Mouse (Mus musculus): ENCODE measurements around the gene Zfp398. TPM values are rescaled to one million over a fixed set of nuclear protein-coding genes. Genes with fewer than 3 reads are reported as not detected.

Gene Zfp398
- polyA plus RNA-seq, 1 experiment, result 1.7 TPM

GRCm38 (mm10) chr6:47878133-47878514, 42.7 kb downstream of the Zfp398 start:
- Histone ChIP-seq H3K36me3 (ENCODE audit: control insufficient read depth, insufficient read depth) (peaks cover 36% of the 10 kb centered on the region), H3K27me3 (ENCODE audit: control insufficient read depth, insufficient read depth, insufficient read length) (no peaks in the 10 kb centered on the region), H3K79me3 (ENCODE audit: low read depth) (peaks cover 18% of the 10 kb centered on the region), H3K79me2 (ENCODE audit: control insufficient read depth, insufficient read depth) (peaks cover 50% of the 10 kb centered on the region), H3K4me3 (ENCODE audit: insufficient read depth, poor library complexity, severe bottlenecking) (peak overlapping the region; percentile 76), H3ac (ENCODE audit: control insufficient read depth, insufficient read length, low read depth) (peak overlapping the region; percentile 97)
- TF ChIP-seq MYOG (IDR thresholded peaks at IDR 0.05; ENCODE audit: control insufficient read depth, extremely low read depth, insufficient read length) (no peak), FOSL1 (IDR thresholded peaks at IDR 0.05; ENCODE audit: insufficient read depth, low read length, poor library complexity, severe bottlenecking) (no peak), MAX (IDR thresholded peaks at IDR 0.05) (no peak)

DNA sequence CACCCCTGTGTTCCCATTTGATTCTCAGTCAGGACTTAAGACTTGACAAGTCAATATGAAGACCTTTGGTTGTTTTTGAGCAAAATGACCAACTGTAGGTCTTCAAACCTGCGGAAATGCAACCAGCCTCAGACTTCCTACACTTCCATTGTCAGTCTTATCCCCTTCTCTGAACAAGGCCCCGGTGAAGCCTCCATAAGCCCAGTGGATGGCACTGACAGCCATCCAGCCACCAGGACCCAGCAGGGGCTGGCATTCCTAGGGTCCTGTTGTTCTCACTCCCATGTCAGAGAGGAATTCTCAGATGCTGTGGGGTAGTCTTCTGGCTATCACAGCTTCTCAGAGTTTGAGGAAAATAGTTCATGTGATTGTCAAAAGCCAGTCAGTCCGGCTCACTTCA, 43.1 kb downstream of the Zfp398 start:
- H3K36me3 ChIP-seq (ENCODE audit: control insufficient read depth, insufficient read depth), result peaks cover 40% of the 10 kb centered on the region
- no peak for TF ChIP-seq MAX (IDR thresholded peaks at IDR 0.05)
- peak overlapping the region; percentile 76 for H3K4me3 ChIP-seq (ENCODE audit: insufficient read depth, poor library complexity, severe bottlenecking)
- H3K79me2 ChIP-seq (ENCODE audit: control insufficient read depth, insufficient read depth), result peaks cover 54% of the 10 kb centered on the region
- H3K27me3 ChIP-seq (ENCODE audit: control insufficient read depth, insufficient read depth, insufficient read length), result no peaks in the 10 kb centered on the region
- H3K79me3 ChIP-seq (ENCODE audit: low read depth), result peaks cover 20% of the 10 kb centered on the region
- H3ac ChIP-seq (ENCODE audit: control insufficient read depth, insufficient read length, low read depth), result peak overlapping the region; percentile 97

- no peak for TF ChIP-seq MYOG (IDR thresholded peaks at IDR 0.05; ENCODE audit: control insufficient read depth, extremely low read depth, insufficient read length)
- TF ChIP-seq USF1 (IDR thresholded peaks at IDR 0.05; ENCODE audit: low read depth), result no peak
- no peak for TF ChIP-seq MYOD1 (IDR thresholded peaks at IDR 0.05; ENCODE audit: control insufficient read depth, insufficient read length, low read depth)
- no peak for TF ChIP-seq CTCF (IDR thresholded peaks at IDR 0.05; ENCODE audit: control insufficient read depth, insufficient read depth, insufficient read length)
- TF ChIP-seq FOSL1 (IDR thresholded peaks at IDR 0.05; ENCODE audit: insufficient read depth, low read length, poor library complexity, severe bottlenecking), result no peak
- no peak for TF ChIP-seq CEBPB (IDR thresholded peaks at IDR 0.05; ENCODE audit: low read depth)
- TF ChIP-seq MAX (IDR thresholded peaks at IDR 0.05), result no peak
- no peak overlapping the region for H3ac ChIP-seq (ENCODE audit: control insufficient read depth, insufficient read length, low read depth)
- H3K79me3 ChIP-seq (ENCODE audit: low read depth), result peaks cover 26% of the 10 kb centered on the region
- H3K79me2 ChIP-seq (ENCODE audit: control insufficient read depth, insufficient read depth), result peaks cover 60% of the 10 kb centered on the region
- no peaks in the 10 kb centered on the region for H3K27me3 ChIP-seq (ENCODE audit: control insufficient read depth, insufficient read depth, insufficient read length)
- peaks cover 46% of the 10 kb centered on the region for H3K36me3 ChIP-seq (ENCODE audit: control insufficient read depth, insufficient read depth)
- H3K4me3 ChIP-seq (ENCODE audit: insufficient read depth, poor library complexity, severe bottlenecking), result no peak overlapping the region
Measured at GRCm38 (mm10) chr6:47879049-47879716, 43.7 kb downstream of the Zfp398 start.

- Histone ChIP-seq H3K4me3 (ENCODE audit: insufficient read depth, poor library complexity, severe bottlenecking) (no peak overlapping the region), H3ac (ENCODE audit: control insufficient read depth, insufficient read length, low read depth) (no peak overlapping the region), H3K79me3 (ENCODE audit: low read depth) (peaks cover 33% of the 10 kb centered on the region), H3K36me3 (ENCODE audit: control insufficient read depth, insufficient read depth) (peaks cover 55% of the 10 kb centered on the region), H3K79me2 (ENCODE audit: control insufficient read depth, insufficient read depth) (peaks cover 69% of the 10 kb centered on the region), H3K27me3 (ENCODE audit: control insufficient read depth, insufficient read depth, insufficient read length) (no peaks in the 10 kb centered on the region)
- TF ChIP-seq CTCF (IDR thresholded peaks at IDR 0.05; ENCODE audit: control insufficient read depth, insufficient read depth, insufficient read length) (no peak), CEBPB (IDR thresholded peaks at IDR 0.05; ENCODE audit: low read depth) (no peak), MAX (IDR thresholded peaks at IDR 0.05) (no peak), MYOD1 (IDR thresholded peaks at IDR 0.05; ENCODE audit: control insufficient read depth, insufficient read length, low read depth) (no peak), USF1 (IDR thresholded peaks at IDR 0.05; ENCODE audit: low read depth) (no peak), MYOG (IDR thresholded peaks at IDR 0.05; ENCODE audit: control insufficient read depth, extremely low read depth, insufficient read length) (no peak), FOSL1 (IDR thresholded peaks at IDR 0.05; ENCODE audit: insufficient read depth, low read length, poor library complexity, severe bottlenecking) (no peak)
Measured at GRCm38 (mm10) chr6:47880166-47880565, 44.7 kb downstream of the Zfp398 start.

- H3ac ChIP-seq (ENCODE audit: control insufficient read depth, insufficient read length, low read depth), result no peak overlapping the region
- H3K36me3 ChIP-seq (ENCODE audit: control insufficient read depth, insufficient read depth), result peaks cover 71% of the 10 kb centered on the region
- H3K4me3 ChIP-seq (ENCODE audit: insufficient read depth, poor library complexity, severe bottlenecking), result no peak overlapping the region
- H3K79me2 ChIP-seq (ENCODE audit: control insufficient read depth, insufficient read depth), result peaks cover 12% of the 10 kb centered on the region
- no peak for TF ChIP-seq MYOG (IDR thresholded peaks at IDR 0.05; ENCODE audit: control insufficient read depth, extremely low read depth, insufficient read length)
- TF ChIP-seq MAX (IDR thresholded peaks at IDR 0.05), result no peak
- TF ChIP-seq USF1 (IDR thresholded peaks at IDR 0.05; ENCODE audit: low read depth), result no peak
- no peak for TF ChIP-seq MYOD1 (IDR thresholded peaks at IDR 0.05; ENCODE audit: control insufficient read depth, insufficient read length, low read depth)
- TF ChIP-seq CTCF (IDR thresholded peaks at IDR 0.05; ENCODE audit: control insufficient read depth, insufficient read depth, insufficient read length), result no peak
- TF ChIP-seq FOSL1 (IDR thresholded peaks at IDR 0.05; ENCODE audit: insufficient read depth, low read length, poor library complexity, severe bottlenecking), result no peak
- TF ChIP-seq CEBPB (IDR thresholded peaks at IDR 0.05; ENCODE audit: low read depth), result no peak
- H3K79me3 ChIP-seq (ENCODE audit: low read depth), result peaks cover 14% of the 10 kb centered on the region
- H3K27me3 ChIP-seq (ENCODE audit: control insufficient read depth, insufficient read depth, insufficient read length), result no peaks in the 10 kb centered on the region
Measured at GRCm38 (mm10) chr6:47888812-47889383, 53.4 kb downstream of the Zfp398 start.

DNA sequence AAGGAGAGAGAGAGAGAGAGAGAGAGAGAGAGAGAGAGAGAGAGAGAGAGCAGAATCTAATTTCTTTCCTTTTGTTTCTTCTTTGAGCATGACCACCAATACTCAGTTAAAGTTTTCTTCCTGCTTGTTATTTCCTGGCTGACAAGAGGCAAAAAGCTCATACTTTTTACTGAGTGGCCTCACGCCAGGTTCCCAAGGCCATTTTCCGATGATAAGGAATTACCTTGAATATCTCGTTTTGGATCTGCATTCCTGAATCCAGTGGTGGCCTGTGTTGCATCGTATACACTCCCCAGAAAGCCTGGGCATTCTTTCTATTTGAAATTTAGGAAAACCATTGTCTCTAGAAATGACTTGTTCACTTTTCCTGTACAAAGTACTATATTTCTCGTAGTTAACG, 64.0 kb downstream of the Zfp398 start:
- TF ChIP-seq MYOG (IDR thresholded peaks at IDR 0.05; ENCODE audit: control insufficient read depth, extremely low read depth, insufficient read length) (no peak), CTCF (IDR thresholded peaks at IDR 0.05; ENCODE audit: control insufficient read depth, insufficient read depth, insufficient read length) (no peak), MAX (IDR thresholded peaks at IDR 0.05) (no peak), USF1 (IDR thresholded peaks at IDR 0.05; ENCODE audit: low read depth) (no peak), FOSL1 (IDR thresholded peaks at IDR 0.05; ENCODE audit: insufficient read depth, low read length, poor library complexity, severe bottlenecking) (no peak), CEBPB (IDR thresholded peaks at IDR 0.05; ENCODE audit: low read depth) (no peak), MYOD1 (IDR thresholded peaks at IDR 0.05; ENCODE audit: control insufficient read depth, insufficient read length, low read depth) (no peak)
- Histone ChIP-seq H3K79me2 (ENCODE audit: control insufficient read depth, insufficient read depth) (no peaks in the 10 kb centered on the region), H3K4me3 (ENCODE audit: insufficient read depth, poor library complexity, severe bottlenecking) (no peak overlapping the region), H3K36me3 (ENCODE audit: control insufficient read depth, insufficient read depth) (peaks cover 71% of the 10 kb centered on the region), H3K27me3 (ENCODE audit: control insufficient read depth, insufficient read depth, insufficient read length) (no peaks in the 10 kb centered on the region), H3ac (ENCODE audit: control insufficient read depth, insufficient read length, low read depth) (no peak overlapping the region), H3K79me3 (ENCODE audit: low read depth) (no peaks in the 10 kb centered on the region)
